Mouse (Mus musculus) ES-Bruce4 (cell line): ENCODE results near the gene Antxr1. TPM values are rescaled to one million over a fixed set of nuclear protein-coding genes. Genes with fewer than 3 reads are reported as not detected.

Source experiments
- H3K27ac ChIP-seq: 2 replicates; pipeline ENCODE4 v1.5.1; 2012; ENCODE audit warnings: low read length, inconsistent platforms; ENCODE audit not compliant: insufficient read depth
- H3K27me3 ChIP-seq: 2 replicates; pipeline ENCODE4 v1.6.1; 2012; ENCODE audit warnings: mild to moderate bottlenecking, low read length, inconsistent platforms; ENCODE audit not compliant: control insufficient read depth, poor library complexity, insufficient read depth, severe bottlenecking
- H3K36me3 ChIP-seq: 2 replicates; pipeline ENCODE4 v1.6.1; 2012; ENCODE audit warnings: inconsistent platforms, mild to moderate bottlenecking, low read length, moderate library complexity; ENCODE audit not compliant: control insufficient read depth, poor library complexity, insufficient read depth, severe bottlenecking
- H3K4me1 ChIP-seq: one replicate; pipeline ENCODE4 v1.8.1; 2011; ENCODE audit warnings: low read length; ENCODE audit not compliant: control insufficient read depth, insufficient read depth
- H3K4me3 ChIP-seq: 2 replicates; pipeline ENCODE4 v1.5.1; 2011; ENCODE audit warnings: low read depth, mild to moderate bottlenecking, low read length
- H3K9ac ChIP-seq: 2 replicates; pipeline ENCODE4 v1.6.1; 2012; ENCODE audit warnings: low read depth, mild to moderate bottlenecking, inconsistent platforms; ENCODE audit not compliant: poor library complexity, severe bottlenecking
- H3K9me3 ChIP-seq: replicated peaks from 2 replicates; pipeline ENCODE4 v1.6.1; 2012; ENCODE audit warnings: mild to moderate bottlenecking, low read length, inconsistent platforms; ENCODE audit not compliant: control insufficient read depth, poor library complexity, insufficient read depth, severe bottlenecking
- CTCF ChIP-seq: IDR thresholded peaks from one replicate; pipeline ENCODE4 v1.8.1; 2011; ENCODE audit warnings: low read depth, low read length
- EP300 ChIP-seq: IDR thresholded peaks from 2 replicates; pipeline ENCODE4 v1.6.1; 2011; ENCODE audit warnings: low read depth, low read length; ENCODE audit not compliant: insufficient read depth
- POLR2A ChIP-seq: IDR thresholded peaks from one replicate; pipeline ENCODE4 v1.8.1; 2011; ENCODE audit warnings: low read length; ENCODE audit not compliant: insufficient read depth
- polyA plus RNA-seq: library from polyadenylated mRNA; stranded (reverse); fragments of >200 nt; gene quantifications from 2 replicates; pipeline ENCODE4 v1.2.4, GENCODE M21; 2011; ENCODE audit warnings: low read depth; ENCODE audit not compliant: missing spikeins, insufficient read depth, insufficient read length

Gene Antxr1
- polyA plus RNA-seq, 1 experiment: 1.6 TPM

- Histone ChIP-seq H3K36me3 (no peaks in the 10 kb centered on the region), H3K27ac (no peak overlapping the region), H3K9ac (no peak overlapping the region), H3K4me1 (no peaks in the 10 kb centered on the region), H3K27me3 (no peaks in the 10 kb centered on the region), H3K4me3 (no peak overlapping the region), H3K9me3 (no peaks in the 10 kb centered on the region)
- TF ChIP-seq CTCF: no peak
- no peak for TF ChIP-seq POLR2A
- TF ChIP-seq EP300: no peak
These were observed 224.1 kb downstream of the Antxr1 start for GRCm38 (mm10) chr6:87111493-87111892.

GRCm38 (mm10) chr6:87104123-87104796 is 231.4 kb downstream of the Antxr1 start, which contains the start of gene D6Ertd527e:
TSS of gene D6Ertd527e (plus strand) at chr6:87104746.
- Histone ChIP-seq H3K9ac (no peak within 1 kb of the TSS), H3K27me3 (no peaks in the 10 kb centered on the region), H3K36me3 (no peaks in the 10 kb centered on the region), H3K27ac (no peak within 1 kb of the TSS), H3K4me3 (no peak within 1 kb of the TSS), H3K9me3 (no peaks in the 10 kb centered on the region), H3K4me1 (no peaks in the 10 kb centered on the region)
- no peak for TF ChIP-seq CTCF
- TF ChIP-seq EP300: no peak
- TF ChIP-seq POLR2A: no peak

- no peak overlapping the region for H3K9ac ChIP-seq
- H3K27ac ChIP-seq: no peak overlapping the region
- TF ChIP-seq POLR2A: no peak
- TF ChIP-seq CTCF: no peak
- no peak for TF ChIP-seq EP300
- no peaks in the 10 kb centered on the region for H3K9me3 ChIP-seq
- no peaks in the 10 kb centered on the region for H3K36me3 ChIP-seq
- H3K4me1 ChIP-seq: no peaks in the 10 kb centered on the region
- H3K4me3 ChIP-seq: no peak overlapping the region
- no peaks in the 10 kb centered on the region for H3K27me3 ChIP-seq
These were observed 232.3 kb downstream of the Antxr1 start for GRCm38 (mm10) chr6:87103314-87103713.

- no peaks in the 10 kb centered on the region for H3K27me3 ChIP-seq
- H3K4me1 ChIP-seq: no peaks in the 10 kb centered on the region
- H3K27ac ChIP-seq: no peak overlapping the region
- H3K9ac ChIP-seq: no peak overlapping the region
- H3K9me3 ChIP-seq: no peaks in the 10 kb centered on the region
- H3K36me3 ChIP-seq: no peaks in the 10 kb centered on the region
- no peak overlapping the region for H3K4me3 ChIP-seq
- TF ChIP-seq POLR2A: no peak
- no peak for TF ChIP-seq CTCF
These were observed 233.2 kb downstream of the Antxr1 start for GRCm38 (mm10) chr6:87102421-87102911.

GRCm38 (mm10) chr6:87101955-87102353 is 233.7 kb downstream of the Antxr1 start:
- TF ChIP-seq CTCF: no peak
- no peak for TF ChIP-seq EP300
- Histone ChIP-seq H3K9me3 (no peaks in the 10 kb centered on the region), H3K9ac (no peak overlapping the region), H3K36me3 (no peaks in the 10 kb centered on the region), H3K27ac (no peak overlapping the region), H3K4me3 (no peak overlapping the region), H3K27me3 (no peaks in the 10 kb centered on the region), H3K4me1 (no peaks in the 10 kb centered on the region)

- Histone ChIP-seq H3K4me1 (no peaks in the 10 kb centered on the region), H3K9ac (no peak overlapping the region), H3K27ac (no peak overlapping the region), H3K27me3 (no peaks in the 10 kb centered on the region), H3K4me3 (no peak overlapping the region), H3K36me3 (no peaks in the 10 kb centered on the region), H3K9me3 (no peaks in the 10 kb centered on the region)
- TF ChIP-seq POLR2A: no peak
- peak; percentile 86 for TF ChIP-seq CTCF
These were observed 234.2 kb downstream of the Antxr1 start for GRCm38 (mm10) chr6:87101281-87101954.
